Mouse (Mus musculus) hindbrain, embryonic 15.5 days (tissue): ENCODE measurements around the gene Samm50. TPM values are rescaled to one million over a fixed set of nuclear protein-coding genes. Genes with fewer than 3 reads are reported as not detected.
"Not testable (repeated sequence)": the region's sequence is repeated elsewhere in the genome, so short reads cannot be mapped to it uniquely, and the experiment has no call there.

Source experiments
- ATAC-seq: fragments of 200-750 bp; cut with Nextera tagmentation; 2 replicates; pipeline ENCODE4 v1.8.0; 2017; ENCODE audit warnings: low read depth, moderate number of reproducible peaks, moderate TSS enrichment; ENCODE audit not compliant: low FRiP score
- H3K27ac ChIP-seq: fragments of 300-500 bp; sonication (generic); replicated peaks from 2 replicates; pipeline ENCODE4 v1.5.1; 2015; ENCODE audit warnings: mild to moderate bottlenecking, inconsistent platforms
- H3K27me3 ChIP-seq: fragments of 300-500 bp; sonication (generic); 2 replicates; pipeline ENCODE4 v1.6.1; 2015; ENCODE audit warnings: control low read depth, inconsistent platforms
- H3K36me3 ChIP-seq: fragments of 300-500 bp; sonication (generic); 2 replicates; pipeline ENCODE4 v1.6.1; 2015; ENCODE audit warnings: control low read depth, inconsistent platforms
- H3K4me1 ChIP-seq: fragments of 300-500 bp; sonication (generic); replicated peaks from 2 replicates; pipeline ENCODE4 v1.6.1; 2015; ENCODE audit warnings: control low read depth, inconsistent platforms
- H3K4me2 ChIP-seq: fragments of 300-500 bp; sonication (generic); 2 replicates; pipeline ENCODE4 v1.6.1; 2015; ENCODE audit warnings: moderate library complexity, mild to moderate bottlenecking, inconsistent platforms
- H3K4me3 ChIP-seq: fragments of 300-500 bp; sonication (generic); 2 replicates; pipeline ENCODE4 v1.5.1; 2015; ENCODE audit warnings: mild to moderate bottlenecking, inconsistent platforms
- H3K9ac ChIP-seq: fragments of 300-500 bp; sonication (generic); 2 replicates; pipeline ENCODE4 v1.6.1; 2015; ENCODE audit warnings: inconsistent platforms
- H3K9me3 ChIP-seq: fragments of 300-500 bp; sonication (generic); 2 replicates; pipeline ENCODE4 v1.6.1; 2016; ENCODE audit warnings: control low read depth, inconsistent platforms
- WGBS: fragments of 180-500 bp; shearing (Covaris S2); methylation state at CpG from one replicate; pipeline ENCODE4 v1.1.7; 2015; 5-methylcytosine and 5-hydroxymethylcytosine counted together
- polyA plus RNA-seq: library from polyadenylated mRNA; unstranded; fragments of >200 nt; fragmentation: Nextera tagmentation; extraction: Ambion mirVana; gene quantifications from 2 replicates; pipeline ENCODE4 v1.2.1, GENCODE M21; 2015

The Samm50 gene
- 85.9 and 88.6 TPM in 2 replicates for polyA plus RNA-seq

DNA sequence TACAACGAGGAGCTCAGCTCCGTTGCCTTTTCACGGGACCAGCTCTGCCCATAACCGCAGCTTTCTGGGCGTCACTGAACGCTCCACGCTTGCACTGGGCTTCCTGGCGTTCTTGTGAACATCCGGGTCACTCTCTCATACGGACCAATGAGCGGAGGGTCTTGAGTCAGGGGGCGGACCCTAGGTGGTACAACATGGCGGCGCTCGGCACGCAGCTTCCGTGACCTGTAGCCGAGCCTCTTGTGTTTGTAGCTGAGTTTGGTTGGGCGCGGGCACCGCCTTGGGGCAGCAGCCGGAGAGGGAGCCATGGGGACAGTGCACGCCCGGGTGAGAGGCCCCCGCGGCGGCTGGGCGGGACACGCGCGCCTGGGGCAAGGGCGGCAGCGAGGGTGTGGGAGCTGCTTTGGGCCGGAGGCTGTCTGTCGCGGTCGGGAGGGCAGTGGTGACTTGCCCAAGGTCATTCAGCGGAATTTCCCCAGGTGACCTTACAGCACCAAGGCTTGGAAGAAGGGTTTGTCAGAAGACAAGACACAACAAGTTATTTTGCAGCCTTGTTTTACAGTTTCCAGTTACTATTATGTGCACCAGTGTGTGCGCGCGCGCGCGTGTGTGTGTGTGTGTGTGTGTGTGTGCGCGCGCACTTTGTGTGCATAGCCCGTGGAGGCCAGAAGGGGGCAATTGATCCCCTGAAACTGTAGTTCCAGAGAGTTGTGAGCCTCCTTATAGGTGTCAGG is at the start of gene Samm50:
Gene Samm50, plus strand, starts transcription at position 184 of the 734 bp plus-strand sequence.
- Histone ChIP-seq H3K9ac (peak within 1 kb of the TSS; percentile 83), H3K4me2 (peak within 1 kb of the TSS; percentile 68), H3K4me3 (peak within 1 kb of the TSS; percentile 88), H3K4me1 (peaks cover 15% of the 10 kb centered on the region), H3K27me3 (no peaks in the 10 kb centered on the region), H3K9me3 (no peaks in the 10 kb centered on the region), H3K27ac (peak within 1 kb of the TSS; percentile 89), H3K36me3 (peaks cover 10% of the 10 kb centered on the region; the same call in 1 of the 2 replicates)
- peak; percentile 99 for ATAC-seq
- 6% methylated on average over 48 of the region's 48 CpGs for WGBS

GRCm38 (mm10) chr15:84156158-84156557 is 35.9 kb upstream of the Samm50 start:
- no peak overlapping the region for H3K9ac ChIP-seq
- no peak overlapping the region for H3K27ac ChIP-seq
- no peak overlapping the region for H3K4me2 ChIP-seq
- no peak overlapping the region for H3K4me3 ChIP-seq
- WGBS: 96% methylated on average over 2 of the region's 2 CpGs
- H3K36me3 ChIP-seq: no peaks in the 10 kb centered on the region
- H3K4me1 ChIP-seq: no peaks in the 10 kb centered on the region
- no peaks in the 10 kb centered on the region for H3K9me3 ChIP-seq
- H3K27me3 ChIP-seq: no peaks in the 10 kb centered on the region
- no peak for ATAC-seq

DNA sequence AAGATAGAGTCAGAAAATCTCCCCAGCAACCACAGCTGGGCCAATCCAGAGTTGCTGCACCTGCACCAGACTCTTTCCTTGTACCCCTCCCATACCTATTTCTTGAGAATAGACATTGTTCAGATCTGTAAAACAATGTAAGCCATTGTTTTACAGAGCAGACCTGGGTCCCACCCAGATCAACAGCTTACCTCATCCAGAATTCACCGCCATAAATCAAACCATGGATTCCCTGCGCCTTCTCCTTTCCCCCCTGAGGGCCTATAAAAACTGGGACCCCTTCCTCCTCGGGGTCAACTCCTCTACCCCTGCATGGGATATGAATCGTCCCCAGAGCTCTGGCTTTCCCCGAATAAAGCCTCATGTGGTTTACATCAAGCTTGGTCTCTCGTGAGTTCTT is 34.5 kb upstream of the Samm50 start:
- not testable (repeated sequence) for H3K4me1 ChIP-seq, H3K9me3 ChIP-seq, H3K36me3 ChIP-seq, H3K4me2 ChIP-seq, H3K4me3 ChIP-seq, H3K27ac ChIP-seq, ATAC-seq, H3K9ac ChIP-seq, H3K27me3 ChIP-seq
- WGBS: 87% methylated on average over 6 of the region's 6 CpGs

- Histone ChIP-seq H3K27ac (no peak overlapping the region), H3K9ac (no peak overlapping the region), H3K36me3 (no peaks in the 10 kb centered on the region), H3K4me2 (no peak overlapping the region), H3K4me1 (peaks cover 1% of the 10 kb centered on the region; the same call in 1 of the 2 replicates), H3K9me3 (no peaks in the 10 kb centered on the region), H3K27me3 (no peaks in the 10 kb centered on the region), H3K4me3 (no peak overlapping the region)
- 78% methylated on average over 6 of the region's 6 CpGs for WGBS
- ATAC-seq: no peak
Measured at GRCm38 (mm10) chr15:84161871-84162270, 30.2 kb upstream of the Samm50 start.

DNA sequence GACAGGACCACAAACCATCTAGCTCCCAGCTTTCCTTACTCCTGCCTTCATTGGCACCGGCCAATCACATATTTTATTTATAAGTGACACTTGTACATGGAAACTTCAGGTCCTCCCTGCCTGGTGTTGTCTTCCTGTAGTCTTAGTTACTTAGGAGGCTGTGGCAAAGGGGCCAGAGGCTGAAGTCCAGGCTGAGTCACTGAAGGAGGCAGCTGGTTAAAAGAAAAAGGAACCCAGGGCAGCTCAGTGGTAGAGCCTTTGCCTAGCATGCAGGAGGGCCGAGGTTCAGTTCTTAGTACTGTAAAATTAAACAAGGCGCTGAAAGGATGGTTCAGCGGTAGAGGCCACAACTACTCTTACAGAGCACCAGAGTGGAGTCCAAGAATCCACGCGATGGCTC is 25.2 kb upstream of the Samm50 start:
- no peak for ATAC-seq
- no peak overlapping the region for H3K9ac ChIP-seq
- WGBS: 71% methylated on average over 6 of the region's 6 CpGs
- peaks cover 26% of the 10 kb centered on the region for H3K4me1 ChIP-seq
- H3K4me2 ChIP-seq: peak overlapping the region; percentile 92; the same call in 1 of the 2 replicates
- no peaks in the 10 kb centered on the region for H3K36me3 ChIP-seq
- H3K27ac ChIP-seq: peak overlapping the region; percentile 86; the same call in 1 of the 2 replicates
- H3K9me3 ChIP-seq: no peaks in the 10 kb centered on the region
- H3K27me3 ChIP-seq: no peaks in the 10 kb centered on the region
- H3K4me3 ChIP-seq: no peak overlapping the region

DNA sequence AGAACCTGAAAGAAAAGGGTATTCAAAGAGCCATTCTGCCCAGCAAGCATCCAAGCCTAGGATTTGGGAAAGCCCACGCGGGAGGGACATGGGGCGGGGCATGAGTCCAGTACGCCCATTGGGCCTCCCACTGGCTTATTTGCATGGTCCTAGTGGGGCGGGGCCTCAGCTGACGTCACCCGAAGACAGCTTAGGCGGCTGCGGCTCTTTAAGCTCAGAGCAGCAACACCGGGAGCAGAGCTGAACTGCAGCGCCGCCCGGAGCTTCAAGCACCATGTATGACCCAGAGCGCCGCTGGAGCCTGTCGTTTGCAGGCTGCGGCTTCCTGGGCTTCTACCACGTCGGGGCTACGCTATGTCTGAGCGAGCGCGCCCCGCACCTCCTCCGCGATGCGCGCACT is 24.4 kb upstream of the Samm50 start, which contains the start of gene Pnpla3:
Gene Pnpla3, plus strand, starts transcription at position 238 of the 400 bp plus-strand sequence.
- Histone ChIP-seq H3K27me3 (no peaks in the 10 kb centered on the region), H3K36me3 (no peaks in the 10 kb centered on the region), H3K4me1 (peaks cover 26% of the 10 kb centered on the region), H3K4me3 (peak within 1 kb of the TSS; percentile 62), H3K9me3 (no peaks in the 10 kb centered on the region), H3K27ac (peak within 1 kb of the TSS; percentile 86), H3K4me2 (peak within 1 kb of the TSS; percentile 92), H3K9ac (peak within 1 kb of the TSS; percentile 72)
- peak; percentile 97 for ATAC-seq
- under 1% methylated on average over 28 of the region's 28 CpGs for WGBS

DNA sequence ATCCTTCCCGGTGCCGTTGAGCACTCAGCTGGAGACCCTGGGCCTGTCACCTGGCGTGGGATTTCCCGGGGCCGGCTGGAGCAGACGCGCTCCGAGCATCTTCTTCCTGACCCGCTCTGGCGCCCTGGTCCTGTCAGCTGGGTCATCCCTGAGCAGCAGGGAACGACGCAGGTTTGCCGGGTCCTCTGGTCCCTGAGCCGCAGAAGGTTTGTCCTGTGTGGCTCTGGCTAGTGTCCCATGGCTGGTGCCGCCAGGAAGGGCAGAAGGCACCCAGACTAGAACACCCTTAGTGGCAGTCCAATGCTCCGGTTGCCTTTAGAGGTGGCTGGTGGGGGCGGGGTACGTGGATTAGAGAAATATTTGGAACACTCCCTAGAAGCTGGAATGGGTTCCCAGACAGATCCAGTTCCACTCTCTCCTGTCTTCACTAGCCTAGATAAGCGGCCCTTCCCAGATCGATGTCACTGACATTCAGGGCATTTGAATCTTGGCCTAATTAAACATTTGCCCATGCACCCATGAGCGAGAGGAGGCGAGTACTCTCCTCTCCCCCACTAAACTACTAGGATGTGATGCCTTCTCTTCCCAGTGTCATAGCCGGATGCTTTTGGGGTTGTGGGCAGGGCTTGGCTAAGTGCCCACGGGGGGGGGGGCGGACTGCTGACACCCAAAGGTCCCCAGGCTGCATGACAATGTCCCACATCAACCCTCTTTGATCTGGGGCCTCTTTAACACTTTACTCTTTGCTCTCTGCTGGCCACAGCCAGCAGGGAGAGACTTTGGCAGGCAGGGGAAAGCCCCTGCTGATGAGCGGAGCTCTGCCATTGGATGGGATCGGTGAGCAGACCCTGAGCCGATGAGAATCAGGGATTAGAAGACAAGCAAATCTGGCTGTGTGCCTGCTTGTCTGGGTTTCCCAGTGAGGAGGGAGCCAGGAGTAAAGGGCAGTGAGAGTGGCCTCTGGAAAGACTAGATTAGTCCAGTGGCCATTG is 23.6 kb upstream of the Samm50 start:
- peaks cover 26% of the 10 kb centered on the region for H3K4me1 ChIP-seq
- ATAC-seq: peak; percentile 35
- peak overlapping the region; percentile 86 for H3K27ac ChIP-seq
- peak overlapping the region; percentile 92 for H3K4me2 ChIP-seq
- H3K9me3 ChIP-seq: no peaks in the 10 kb centered on the region
- WGBS: under 1% methylated on average over 27 of the region's 28 CpGs
- H3K27me3 ChIP-seq: no peaks in the 10 kb centered on the region
- peak overlapping the region; percentile 72 for H3K9ac ChIP-seq
- no peaks in the 10 kb centered on the region for H3K36me3 ChIP-seq
- peak overlapping the region; percentile 62 for H3K4me3 ChIP-seq

GRCm38 (mm10) chr15:84169511-84169910 is 22.5 kb upstream of the Samm50 start:
- Histone ChIP-seq H3K27ac (no peak overlapping the region), H3K36me3 (no peaks in the 10 kb centered on the region), H3K4me1 (peaks cover 26% of the 10 kb centered on the region), H3K4me2 (peak overlapping the region; percentile 92), H3K27me3 (no peaks in the 10 kb centered on the region), H3K9ac (no peak overlapping the region), H3K4me3 (no peak overlapping the region), H3K9me3 (no peaks in the 10 kb centered on the region)
- WGBS: 68% methylated on average over 1 of the region's 1 CpGs
- ATAC-seq: no peak

- ATAC-seq: no peak
- 71% methylated on average over 7 of the region's 7 CpGs for WGBS
- Histone ChIP-seq H3K4me2 (no peak overlapping the region), H3K27me3 (no peaks in the 10 kb centered on the region), H3K9me3 (no peaks in the 10 kb centered on the region), H3K9ac (no peak overlapping the region), H3K4me1 (peaks cover 26% of the 10 kb centered on the region), H3K27ac (no peak overlapping the region), H3K4me3 (no peak overlapping the region), H3K36me3 (no peaks in the 10 kb centered on the region)
Measured at GRCm38 (mm10) chr15:84171166-84171565, 20.9 kb upstream of the Samm50 start.

- H3K27ac ChIP-seq: no peak overlapping the region
- no peaks in the 10 kb centered on the region for H3K36me3 ChIP-seq
- no peaks in the 10 kb centered on the region for H3K4me1 ChIP-seq
- H3K4me2 ChIP-seq: no peak overlapping the region
- H3K9me3 ChIP-seq: no peaks in the 10 kb centered on the region
- ATAC-seq: no peak
- H3K4me3 ChIP-seq: no peak overlapping the region
- H3K27me3 ChIP-seq: 0 out of 2 replicates have a peak, but pooled peaks cover 2% of the 10 kb centered on the region
- no peak overlapping the region for H3K9ac ChIP-seq
- 94% methylated on average over 9 of the region's 9 CpGs for WGBS
Measured at GRCm38 (mm10) chr15:84178733-84179132, 13.3 kb upstream of the Samm50 start.

DNA sequence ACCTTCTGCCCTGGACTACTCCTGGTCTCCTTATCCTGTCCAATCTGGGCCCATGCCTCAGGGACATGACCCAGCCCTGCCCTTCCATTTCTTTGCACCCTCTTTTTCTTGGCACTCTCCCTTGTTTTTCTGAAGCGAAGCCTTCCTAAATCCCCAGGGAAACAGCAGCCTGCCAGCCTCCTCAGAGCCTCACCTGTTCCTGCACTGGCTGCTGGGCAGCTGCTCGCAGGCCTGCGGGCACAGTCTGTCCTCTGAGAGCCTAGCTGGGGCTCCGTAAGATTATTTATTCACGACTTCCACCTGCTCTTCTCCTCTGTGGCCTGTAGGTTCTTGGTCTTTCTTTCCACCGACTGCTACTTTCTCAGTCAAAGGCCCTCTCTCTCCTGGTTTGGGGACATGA is 10.0 kb upstream of the Samm50 start:
- no peak for ATAC-seq
- Histone ChIP-seq H3K27me3 (0 out of 2 replicates have a peak, but pooled peaks cover 2% of the 10 kb centered on the region), H3K27ac (no peak overlapping the region), H3K36me3 (no peaks in the 10 kb centered on the region), H3K4me3 (no peak overlapping the region), H3K4me2 (no peak overlapping the region), H3K9ac (no peak overlapping the region), H3K4me1 (no peaks in the 10 kb centered on the region), H3K9me3 (no peaks in the 10 kb centered on the region)
- WGBS: 54% methylated on average over 6 of the region's 6 CpGs

GRCm38 (mm10) chr15:84183967-84184366 is 8.1 kb upstream of the Samm50 start:
- Histone ChIP-seq H3K27me3 (0 out of 2 replicates have a peak, but pooled peaks cover 2% of the 10 kb centered on the region), H3K36me3 (no peaks in the 10 kb centered on the region), H3K4me2 (no peak overlapping the region), H3K9ac (no peak overlapping the region), H3K4me3 (no peak overlapping the region), H3K27ac (no peak overlapping the region), H3K4me1 (no peaks in the 10 kb centered on the region), H3K9me3 (no peaks in the 10 kb centered on the region)
- WGBS: 39% methylated on average over 1 of the region's 1 CpGs
- no peak for ATAC-seq
